Mouse (Mus musculus) midbrain, embryonic 13.5 days (tissue): ENCODE data around the gene Lrp10. TPM values are rescaled to one million over a fixed set of nuclear protein-coding genes. Genes with fewer than 3 reads are reported as not detected.
A peak's percentile ranks its signal among the peaks of the same experiment; 100 is the strongest.

ENCODE experiments used
- ATAC-seq: fragments of 200-750 bp; cut with Nextera tagmentation; 2 replicates; pipeline ENCODE4 v1.8.0; 2017; ENCODE audit warnings: mild to moderate bottlenecking, moderate TSS enrichment, moderate library complexity
- H3K27ac ChIP-seq: fragments of 300-500 bp; sonication (generic); 2 replicates; pipeline ENCODE4 v1.5.1; 2015; ENCODE audit warnings: inconsistent platforms, mild to moderate bottlenecking, moderate library complexity
- H3K27me3 ChIP-seq: fragments of 300-500 bp; sonication (generic); 2 replicates; pipeline ENCODE4 v1.6.1; 2015; ENCODE audit warnings: mild to moderate bottlenecking, inconsistent platforms
- H3K36me3 ChIP-seq: fragments of 300-500 bp; sonication (generic); 2 replicates; pipeline ENCODE4 v1.6.1; 2015; ENCODE audit warnings: mild to moderate bottlenecking, inconsistent platforms
- H3K4me1 ChIP-seq: fragments of 300-500 bp; sonication (generic); replicated peaks from 2 replicates; pipeline ENCODE4 v1.6.1; 2015; ENCODE audit warnings: inconsistent platforms
- H3K4me2 ChIP-seq: fragments of 300-500 bp; sonication (generic); replicated peaks from 2 replicates; pipeline ENCODE4 v1.6.1; 2015; ENCODE audit warnings: moderate library complexity, mild to moderate bottlenecking, inconsistent platforms
- H3K4me3 ChIP-seq: fragments of 300-500 bp; sonication (generic); replicated peaks from 2 replicates; pipeline ENCODE4 v1.5.1; 2015; ENCODE audit warnings: mild to moderate bottlenecking, inconsistent platforms
- H3K9ac ChIP-seq: fragments of 300-500 bp; sonication (generic); replicated peaks from 2 replicates; pipeline ENCODE4 v1.6.1; 2015; ENCODE audit warnings: mild to moderate bottlenecking, inconsistent platforms
- H3K9me3 ChIP-seq: fragments of 300-500 bp; sonication (generic); 2 replicates; pipeline ENCODE4 v1.6.1; 2016; ENCODE audit warnings: mild to moderate bottlenecking, inconsistent platforms
- WGBS: fragments of 180-500 bp; shearing (Covaris S2); methylation state at CpG from one replicate; pipeline ENCODE4 v1.1.7; 2015; 5-methylcytosine and 5-hydroxymethylcytosine counted together
- polyA plus RNA-seq: library from polyadenylated mRNA; unstranded; fragments of >200 nt; fragmentation: Nextera tagmentation; extraction: Ambion mirVana; gene quantifications from 2 replicates; pipeline ENCODE4 v1.2.1, GENCODE M21; 2015

Gene Lrp10
- polyA plus RNA-seq, 1 experiment from 2014 or later = 27.5 TPM

GRCm38 (mm10) chr14:54482498-54482897 lies 18.6 kb downstream of the Lrp10 start:
- WGBS = 36% methylated on average over 9 of the region's 9 CpGs

GRCm38 (mm10) chr14:54485899-54486298 lies 22.0 kb downstream of the Lrp10 start:
- no peak for ATAC-seq
- 93% methylated on average over 7 of the region's 7 CpGs for WGBS

More at GRCm38 (mm10) chr14:54482498-54482897, 18.6 kb downstream of the Lrp10 start:
- Histone ChIP-seq H3K4me3 (no peak overlapping the region), H3K36me3 (peaks cover 5% of the 10 kb centered on the region; the same call in 1 of the 2 replicates), H3K9ac (no peak overlapping the region), H3K9me3 (no peaks in the 10 kb centered on the region), H3K27me3 (peaks cover 23% of the 10 kb centered on the region), H3K4me1 (peaks cover 24% of the 10 kb centered on the region), H3K27ac (no peak overlapping the region), H3K4me2 (no peak overlapping the region)
- no peak for ATAC-seq

GRCm38 (mm10) chr14:54487732-54488131 lies 23.8 kb downstream of the Lrp10 start:
- Histone ChIP-seq H3K9me3 (no peaks in the 10 kb centered on the region; the same call in 1 of the 2 replicates), H3K4me2 (no peak overlapping the region), H3K27ac (no peak overlapping the region), H3K9ac (no peak overlapping the region), H3K4me3 (no peak overlapping the region), H3K4me1 (no peaks in the 10 kb centered on the region), H3K27me3 (no peaks in the 10 kb centered on the region), H3K36me3 (no peaks in the 10 kb centered on the region)
- 72% methylated on average over 2 of the region's 2 CpGs for WGBS
- ATAC-seq = no peak

More at GRCm38 (mm10) chr14:54485899-54486298, 22.0 kb downstream of the Lrp10 start:
- H3K4me1 ChIP-seq = peaks cover under 1% of the 10 kb centered on the region; the same call in 1 of the 2 replicates
- H3K9ac ChIP-seq = no peak overlapping the region
- H3K4me2 ChIP-seq = no peak overlapping the region
- no peaks in the 10 kb centered on the region for H3K27me3 ChIP-seq
- H3K9me3 ChIP-seq = no peaks in the 10 kb centered on the region; the same call in 1 of the 2 replicates
- H3K27ac ChIP-seq = no peak overlapping the region
- no peaks in the 10 kb centered on the region for H3K36me3 ChIP-seq
- no peak overlapping the region for H3K4me3 ChIP-seq

- ATAC-seq = no peak
- Histone ChIP-seq H3K36me3 (no peaks in the 10 kb centered on the region), H3K27me3 (no peaks in the 10 kb centered on the region), H3K27ac (no peak overlapping the region), H3K4me2 (no peak overlapping the region), H3K9me3 (no peaks in the 10 kb centered on the region; the same call in 1 of the 2 replicates), H3K9ac (no peak overlapping the region), H3K4me3 (no peak overlapping the region), H3K4me1 (no peaks in the 10 kb centered on the region)
Observed at GRCm38 (mm10) chr14:54488350-54488749, 24.4 kb downstream of the Lrp10 start.

GRCm38 (mm10) chr14:54492345-54493131 lies 28.6 kb downstream of the Lrp10 start:
- Histone ChIP-seq H3K4me2 (no peak overlapping the region), H3K4me3 (no peak overlapping the region), H3K27me3 (no peaks in the 10 kb centered on the region), H3K4me1 (no peaks in the 10 kb centered on the region), H3K27ac (no peak overlapping the region), H3K9me3 (no peaks in the 10 kb centered on the region; the same call in 1 of the 2 replicates), H3K36me3 (no peaks in the 10 kb centered on the region), H3K9ac (no peak overlapping the region)
- WGBS = 70% methylated on average over 18 of the region's 18 CpGs
- ATAC-seq = no peak

GRCm38 (mm10) chr14:54493236-54493635 lies 29.3 kb downstream of the Lrp10 start:
- no peak overlapping the region for H3K4me2 ChIP-seq
- WGBS = 96% methylated on average over 5 of the region's 5 CpGs
- H3K9ac ChIP-seq = no peak overlapping the region
- H3K27me3 ChIP-seq = no peaks in the 10 kb centered on the region
- no peaks in the 10 kb centered on the region for H3K36me3 ChIP-seq
- no peaks in the 10 kb centered on the region; the same call in 1 of the 2 replicates for H3K9me3 ChIP-seq
- H3K4me3 ChIP-seq = no peak overlapping the region
- no peak for ATAC-seq
- H3K4me1 ChIP-seq = no peaks in the 10 kb centered on the region
- H3K27ac ChIP-seq = no peak overlapping the region

GRCm38 (mm10) chr14:54494234-54494633 lies 30.3 kb downstream of the Lrp10 start:
- 3% methylated on average over 3 of the region's 3 CpGs for WGBS
- Histone ChIP-seq H3K9ac (no peak overlapping the region), H3K4me2 (no peak overlapping the region), H3K27ac (no peak overlapping the region), H3K36me3 (no peaks in the 10 kb centered on the region), H3K4me1 (no peaks in the 10 kb centered on the region), H3K4me3 (no peak overlapping the region), H3K9me3 (no peaks in the 10 kb centered on the region; the same call in 1 of the 2 replicates), H3K27me3 (no peaks in the 10 kb centered on the region)
- peak; percentile 69; the same call in 1 of the 2 replicates for ATAC-seq

- Histone ChIP-seq H3K27me3 (no peaks in the 10 kb centered on the region), H3K27ac (no peak overlapping the region), H3K9me3 (0 out of 2 replicates have a peak, but pooled peaks cover 5% of the 10 kb centered on the region), H3K9ac (no peak overlapping the region), H3K4me2 (no peak overlapping the region), H3K4me1 (no peaks in the 10 kb centered on the region), H3K4me3 (no peak overlapping the region), H3K36me3 (no peaks in the 10 kb centered on the region)
- 90% methylated on average over 14 of the region's 14 CpGs for WGBS
- ATAC-seq = no peak
Observed at GRCm38 (mm10) chr14:54496706-54497105, 32.8 kb downstream of the Lrp10 start.

GRCm38 (mm10) chr14:54499330-54499729 lies 35.4 kb downstream of the Lrp10 start:
- Histone ChIP-seq H3K4me3 (no peak overlapping the region), H3K9me3 (0 out of 2 replicates have a peak, but pooled peaks cover 5% of the 10 kb centered on the region), H3K27me3 (no peaks in the 10 kb centered on the region), H3K4me2 (no peak overlapping the region), H3K36me3 (no peaks in the 10 kb centered on the region), H3K9ac (no peak overlapping the region), H3K4me1 (no peaks in the 10 kb centered on the region), H3K27ac (no peak overlapping the region)
- no peak for ATAC-seq
- WGBS = 72% methylated on average over 2 of the region's 2 CpGs

GRCm38 (mm10) chr14:54501365-54501764 lies 37.4 kb downstream of the Lrp10 start:
- Histone ChIP-seq H3K27me3 (no peaks in the 10 kb centered on the region), H3K36me3 (peaks cover 8% of the 10 kb centered on the region), H3K4me1 (no peaks in the 10 kb centered on the region), H3K4me3 (no peak overlapping the region), H3K27ac (no peak overlapping the region), H3K4me2 (no peak overlapping the region), H3K9ac (no peak overlapping the region), H3K9me3 (0 out of 2 replicates have a peak, but pooled peaks cover 5% of the 10 kb centered on the region)
- WGBS = 82% methylated on average over 2 of the region's 2 CpGs
- no peak for ATAC-seq

GRCm38 (mm10) chr14:54503092-54503491 lies 39.2 kb downstream of the Lrp10 start:
- no peak overlapping the region for H3K9ac ChIP-seq
- H3K4me1 ChIP-seq = no peaks in the 10 kb centered on the region
- ATAC-seq = no peak
- 0 out of 2 replicates have a peak, but pooled peaks cover 5% of the 10 kb centered on the region for H3K9me3 ChIP-seq
- 93% methylated on average over 2 of the region's 2 CpGs for WGBS
- H3K36me3 ChIP-seq = peaks cover 25% of the 10 kb centered on the region
- H3K4me2 ChIP-seq = no peak overlapping the region
- H3K27me3 ChIP-seq = no peaks in the 10 kb centered on the region
- H3K4me3 ChIP-seq = no peak overlapping the region
- H3K27ac ChIP-seq = no peak overlapping the region

GRCm38 (mm10) chr14:54509774-54510173 lies 45.8 kb downstream of the Lrp10 start:
- Histone ChIP-seq H3K36me3 (peaks cover 92% of the 10 kb centered on the region), H3K4me3 (no peak overlapping the region), H3K27ac (no peak overlapping the region), H3K4me2 (no peak overlapping the region), H3K9ac (no peak overlapping the region), H3K4me1 (no peaks in the 10 kb centered on the region), H3K9me3 (0 out of 2 replicates have a peak, but pooled peaks cover 4% of the 10 kb centered on the region), H3K27me3 (no peaks in the 10 kb centered on the region)
- no peak for ATAC-seq
- WGBS = 93% methylated on average over 9 of the region's 9 CpGs
